Mouse (Mus musculus): ENCODE results near the gene Olfr223.

- TF ChIP-seq POLR2A (IDR thresholded peaks at IDR 0.05; ENCODE audit: insufficient read length, low read depth) (no peak), MAX (IDR thresholded peaks at IDR 0.05; ENCODE audit: low read depth) (no peak), CEBPB (IDR thresholded peaks at IDR 0.05; ENCODE audit: insufficient read depth, poor library complexity, severe bottlenecking) (no peak), MYOG (IDR thresholded peaks at IDR 0.05; ENCODE audit: control insufficient read depth in 1 of 3, insufficient read depth in 1 of 3, insufficient read length in 2 of 3, low read depth in 2 of 3) (no peak), USF1 (IDR thresholded peaks at IDR 0.05; ENCODE audit: low read depth) (no peak), POLR2AphosphoS2 (IDR thresholded peaks at IDR 0.05; ENCODE audit: insufficient read length, low read depth) (no peak), TCF3 (IDR thresholded peaks at IDR 0.05; ENCODE audit: insufficient read length, low read depth) (no peak), E2F4 (IDR thresholded peaks at IDR 0.05; ENCODE audit: insufficient read depth) (no peak), SRF (IDR thresholded peaks at IDR 0.05; ENCODE audit: control insufficient read depth, insufficient read length, low read depth) (no peak), TCF12 (IDR thresholded peaks at IDR 0.05; ENCODE audit: insufficient read depth, poor library complexity, severe bottlenecking) (no peak), MYOD1 (IDR thresholded peaks at IDR 0.05; ENCODE audit: control insufficient read depth in 1 of 3, insufficient read length in 2 of 3, low read depth in 2 of 3) (no peak)
Measured at GRCm38 (mm10) chr11:59541324-59541723, 51.8 kb downstream of the Olfr223 start, which contains the start of gene Nlrp3.
